Mouse (Mus musculus): ENCODE results near the gene Ywhag. TPM values are rescaled to one million over a fixed set of nuclear protein-coding genes. Genes with fewer than 3 reads are reported as not detected.
A peak's percentile ranks its signal among the peaks of the same experiment; 100 is the strongest.

Gene Ywhag
- polyA plus RNA-seq, 1 experiment = 493 TPM

DNA sequence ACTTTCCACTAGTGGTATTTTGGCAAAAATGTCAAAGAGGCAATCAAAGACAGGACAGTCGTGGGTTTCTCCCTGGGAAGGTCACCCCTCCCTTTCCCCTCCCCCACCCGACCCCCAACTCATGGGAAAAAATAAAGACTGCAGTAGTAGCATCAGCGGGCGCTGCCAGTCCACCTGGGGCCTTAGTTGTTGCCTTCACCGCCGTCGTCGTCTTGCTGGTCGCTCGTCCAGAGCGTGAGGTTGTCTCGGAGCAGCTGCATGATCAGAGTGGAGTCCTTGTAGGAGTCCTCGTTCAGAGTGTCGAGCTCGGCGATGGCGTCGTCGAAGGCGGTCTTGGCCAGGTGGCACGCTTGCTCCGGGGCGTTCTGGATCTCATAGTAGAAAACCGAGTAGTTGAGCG lies 23.6 kb downstream of the Ywhag start:
- Histone ChIP-seq H3K27me3 (ENCODE audit: control insufficient read depth, insufficient read depth, low read length) (no peaks in the 10 kb centered on the region), H3K27ac (ENCODE audit: insufficient read depth, low read length) (no peak overlapping the region), H3K4me1 (ENCODE audit: control insufficient read depth, insufficient read depth, low read length) (peaks cover 49% of the 10 kb centered on the region), H3K4me3 (replicated peaks; ENCODE audit: insufficient read depth, low read depth, low read length) (no peak overlapping the region)
- 76% methylated on average over 25 of the region's 25 CpGs for WGBS
- TF ChIP-seq POLR2A (IDR thresholded peaks at IDR 0.05; ENCODE audit: borderline replicate concordance, insufficient read depth, low read length) (no peak), CTCF (IDR thresholded peaks at IDR 0.05; ENCODE audit: borderline replicate concordance, insufficient read depth, low read depth, low read length) (no peak)
- peak; percentile 22 to 34 for DNase-seq

DNA sequence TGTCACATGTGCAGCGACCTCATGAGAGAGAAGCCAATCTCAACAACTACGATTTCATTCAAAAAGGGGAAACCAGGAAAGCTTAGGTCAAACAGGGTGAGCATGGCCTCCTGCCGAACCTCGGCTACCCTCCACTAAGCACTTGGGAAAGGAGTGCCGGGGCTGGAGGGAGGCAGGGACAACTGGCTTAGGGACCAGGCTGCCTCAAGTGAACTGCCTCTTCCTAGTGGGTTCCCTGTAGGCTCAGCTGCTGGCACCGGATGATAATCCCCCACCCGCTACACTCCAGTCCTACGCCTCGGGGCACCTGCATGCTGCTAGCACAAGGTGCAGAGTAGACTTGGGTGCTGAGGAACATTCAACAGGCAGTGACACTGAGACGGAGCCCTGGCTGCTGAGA lies 24.8 kb downstream of the Ywhag start:
- TF ChIP-seq POLR2A (IDR thresholded peaks at IDR 0.05; ENCODE audit: borderline replicate concordance, insufficient read depth, low read length) (no peak), CTCF (IDR thresholded peaks at IDR 0.05; ENCODE audit: borderline replicate concordance, insufficient read depth, low read depth, low read length) (no peak)
- Histone ChIP-seq H3K4me3 (replicated peaks; ENCODE audit: insufficient read depth, low read depth, low read length) (no peak overlapping the region), H3K27me3 (ENCODE audit: control insufficient read depth, insufficient read depth, low read length) (no peaks in the 10 kb centered on the region), H3K27ac (ENCODE audit: insufficient read depth, low read length) (no peak overlapping the region), H3K4me1 (ENCODE audit: control insufficient read depth, insufficient read depth, low read length) (peaks cover 43% of the 10 kb centered on the region)
- WGBS = 69% methylated on average over 10 of the region's 10 CpGs
- DNase-seq = peak in 1 of 2 experiments; percentile 27

GRCm38 (mm10) chr5:135908989-135909388 lies 25.4 kb downstream of the Ywhag start:
- Histone ChIP-seq H3K27ac (ENCODE audit: insufficient read depth, low read length) (no peak overlapping the region), H3K4me3 (replicated peaks; ENCODE audit: insufficient read depth, low read depth, low read length) (no peak overlapping the region), H3K4me1 (ENCODE audit: control insufficient read depth, insufficient read depth, low read length) (peaks cover 40% of the 10 kb centered on the region), H3K27me3 (ENCODE audit: control insufficient read depth, insufficient read depth, low read length) (no peaks in the 10 kb centered on the region)
- TF ChIP-seq POLR2A (IDR thresholded peaks at IDR 0.05; ENCODE audit: borderline replicate concordance, insufficient read depth, low read length) = no peak
- WGBS = 85% methylated on average over 16 of the region's 16 CpGs
- DNase-seq = peak in 1 of 2 experiments; percentile 9

GRCm38 (mm10) chr5:135908185-135908584 lies 26.2 kb downstream of the Ywhag start:
- Histone ChIP-seq H3K27me3 (ENCODE audit: control insufficient read depth, insufficient read depth, low read length) (no peaks in the 10 kb centered on the region), H3K27ac (ENCODE audit: insufficient read depth, low read length) (no peak overlapping the region), H3K4me3 (replicated peaks; ENCODE audit: insufficient read depth, low read depth, low read length) (no peak overlapping the region), H3K4me1 (ENCODE audit: control insufficient read depth, insufficient read depth, low read length) (peaks cover 33% of the 10 kb centered on the region)
- 64% methylated on average over 12 of the region's 12 CpGs for WGBS
- TF ChIP-seq POLR2A (IDR thresholded peaks at IDR 0.05; ENCODE audit: borderline replicate concordance, insufficient read depth, low read length) = no peak
- TF ChIP-seq CTCF (IDR thresholded peaks at IDR 0.05; ENCODE audit: borderline replicate concordance, insufficient read depth, low read depth, low read length) = no peak
- DNase-seq = peak in 1 of 2 experiments; percentile 12

DNA sequence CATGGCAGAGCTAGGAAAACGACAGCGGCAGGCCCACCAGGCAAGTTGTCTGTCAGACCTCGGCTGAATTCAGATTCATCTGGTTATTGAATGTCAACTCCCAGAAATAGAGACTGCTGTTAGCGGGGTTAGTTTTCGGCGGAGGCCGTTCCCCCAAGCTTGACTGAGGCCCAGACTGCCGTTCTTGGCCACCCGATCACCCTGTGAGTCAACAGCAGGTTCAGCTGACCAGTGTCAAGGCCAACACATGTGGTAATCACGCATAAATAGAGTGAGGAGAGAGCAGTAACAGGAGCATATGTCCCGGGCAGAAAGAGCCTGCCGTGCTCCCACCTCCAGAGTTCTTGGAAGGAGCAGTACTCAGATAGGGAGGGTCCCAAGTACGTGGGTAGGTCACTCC lies 27.2 kb downstream of the Ywhag start:
- peak in 1 of 2 experiments; percentile 33 for DNase-seq
- WGBS = 30% methylated on average over 13 of the region's 13 CpGs
- H3K27ac ChIP-seq (ENCODE audit: insufficient read depth, low read length) = peak overlapping the region; percentile 37; the same call in 1 of the 2 replicates
- peaks cover 29% of the 10 kb centered on the region for H3K4me1 ChIP-seq (ENCODE audit: control insufficient read depth, insufficient read depth, low read length)
- H3K27me3 ChIP-seq (ENCODE audit: control insufficient read depth, insufficient read depth, low read length) = no peaks in the 10 kb centered on the region
- no peak overlapping the region for H3K4me3 ChIP-seq (replicated peaks; ENCODE audit: insufficient read depth, low read depth, low read length)
- no peak for TF ChIP-seq CTCF (IDR thresholded peaks at IDR 0.05; ENCODE audit: borderline replicate concordance, insufficient read depth, low read depth, low read length)
- no peak for TF ChIP-seq POLR2A (IDR thresholded peaks at IDR 0.05; ENCODE audit: borderline replicate concordance, insufficient read depth, low read length)

- peak overlapping the region; percentile 37; the same call in 1 of the 2 replicates for H3K27ac ChIP-seq (ENCODE audit: insufficient read depth, low read length)
- peak in 1 of 2 experiments; percentile 10 for DNase-seq
- WGBS = 77% methylated on average over 4 of the region's 4 CpGs
- peaks cover 28% of the 10 kb centered on the region for H3K4me1 ChIP-seq (ENCODE audit: control insufficient read depth, insufficient read depth, low read length)
- TF ChIP-seq POLR2A (IDR thresholded peaks at IDR 0.05; ENCODE audit: borderline replicate concordance, insufficient read depth, low read length) (no peak), CTCF (IDR thresholded peaks at IDR 0.05; ENCODE audit: borderline replicate concordance, insufficient read depth, low read depth, low read length) (no peak)
- H3K4me3 ChIP-seq (replicated peaks; ENCODE audit: insufficient read depth, low read depth, low read length) = no peak overlapping the region
- no peaks in the 10 kb centered on the region for H3K27me3 ChIP-seq (ENCODE audit: control insufficient read depth, insufficient read depth, low read length)
Measured at GRCm38 (mm10) chr5:135906846-135907245, 27.6 kb downstream of the Ywhag start.

DNA sequence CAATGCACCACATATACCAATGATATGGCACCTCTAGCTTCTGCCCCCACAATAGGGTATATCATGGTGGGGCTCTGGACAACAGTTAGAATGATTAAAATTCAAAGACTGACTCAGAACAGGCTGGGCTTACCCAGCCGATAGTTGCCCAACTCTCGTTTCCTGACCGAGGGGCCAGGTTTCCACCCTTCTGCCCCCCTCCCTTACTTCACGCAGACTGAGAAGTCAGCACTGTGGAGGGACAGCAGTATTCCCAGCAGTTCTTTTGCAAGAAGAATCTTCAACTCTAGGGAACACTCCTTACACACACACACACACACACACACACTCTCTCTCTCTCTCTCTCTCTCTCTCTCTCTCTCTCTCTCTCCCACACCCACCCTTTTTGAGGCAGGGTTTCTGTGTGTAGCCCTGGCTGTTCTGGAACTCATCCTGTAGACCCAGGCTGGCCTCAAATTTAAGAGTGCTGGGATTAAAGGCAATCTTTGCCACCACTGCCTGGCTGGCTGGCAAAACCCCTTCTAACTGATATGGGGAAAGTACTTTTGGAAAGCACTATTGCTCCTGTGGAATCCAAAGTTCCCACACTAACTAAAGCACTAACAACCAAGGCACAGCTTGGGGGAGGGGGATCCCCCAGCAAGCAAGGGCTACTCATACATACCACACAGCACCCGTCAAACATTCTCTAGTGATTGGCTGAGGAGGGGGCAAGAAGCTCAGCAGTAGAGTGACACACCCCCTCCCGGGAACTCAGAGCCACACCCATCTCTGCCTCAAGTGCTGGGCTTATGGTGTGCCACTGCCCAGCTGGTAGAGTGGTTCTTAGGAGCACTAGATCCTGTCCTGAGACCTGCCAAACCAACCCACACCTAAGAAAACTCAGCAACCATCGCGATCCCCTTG lies 28.8 kb downstream of the Ywhag start:
- WGBS = 58% methylated on average over 8 of the region's 8 CpGs
- Histone ChIP-seq H3K4me1 (ENCODE audit: control insufficient read depth, insufficient read depth, low read length) (peaks cover 15% of the 10 kb centered on the region), H3K27me3 (ENCODE audit: control insufficient read depth, insufficient read depth, low read length) (no peaks in the 10 kb centered on the region), H3K27ac (ENCODE audit: insufficient read depth, low read length) (no peak overlapping the region), H3K4me3 (replicated peaks; ENCODE audit: insufficient read depth, low read depth, low read length) (no peak overlapping the region)
- TF ChIP-seq POLR2A (IDR thresholded peaks at IDR 0.05; ENCODE audit: borderline replicate concordance, insufficient read depth, low read length) = no peak
- TF ChIP-seq CTCF (IDR thresholded peaks at IDR 0.05; ENCODE audit: borderline replicate concordance, insufficient read depth, low read depth, low read length) = no peak
- peak in 1 of 2 experiments; percentile 13 for DNase-seq

DNA sequence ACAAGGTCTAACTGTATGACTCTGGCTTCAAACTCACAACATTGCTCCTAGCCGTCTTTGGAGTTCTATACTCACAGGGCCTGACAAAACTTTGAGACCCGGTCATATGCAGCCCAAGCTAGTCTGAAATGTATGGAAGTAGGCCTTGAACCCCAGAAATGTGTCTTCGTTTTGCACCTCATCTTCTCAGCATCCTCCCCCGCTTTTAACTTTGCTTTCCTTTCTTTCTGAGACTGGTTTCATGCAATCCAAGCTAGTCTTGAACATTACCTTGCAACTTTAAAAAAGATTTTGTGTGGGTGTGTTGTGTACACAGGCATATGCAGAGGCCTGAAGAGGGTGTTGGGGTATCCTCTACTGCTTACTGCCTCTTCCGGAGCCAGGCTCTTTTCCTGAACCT lies 30.2 kb downstream of the Ywhag start:
- 61% methylated on average over 5 of the region's 5 CpGs for WGBS
- Histone ChIP-seq H3K4me1 (ENCODE audit: control insufficient read depth, insufficient read depth, low read length) (peaks cover 9% of the 10 kb centered on the region), H3K4me3 (replicated peaks; ENCODE audit: insufficient read depth, low read depth, low read length) (no peak overlapping the region), H3K27ac (ENCODE audit: insufficient read depth, low read length) (no peak overlapping the region), H3K27me3 (ENCODE audit: control insufficient read depth, insufficient read depth, low read length) (no peaks in the 10 kb centered on the region)
- no peak for TF ChIP-seq POLR2A (IDR thresholded peaks at IDR 0.05; ENCODE audit: borderline replicate concordance, insufficient read depth, low read length)
- no peak for DNase-seq
